Mouse (Mus musculus) lung, embryonic 14.5 days (tissue): Measurements from ENCODE around the gene Zic1. TPM values are rescaled to one million over a fixed set of nuclear protein-coding genes. Genes with fewer than 3 reads are reported as not detected.

ENCODE experiments used
- ATAC-seq: fragments of 200-750 bp; cut with Nextera tagmentation; 2 replicates; pipeline ENCODE4 v1.8.0; 2017; ENCODE audit warnings: mild to moderate bottlenecking, moderate TSS enrichment, moderate library complexity; ENCODE audit not compliant: insufficient read depth
- DNase-seq: peaks from one replicate; pipeline ENCODE4 v3.0.0-alpha.2; 2015
- H3K27ac ChIP-seq: fragments of 300-500 bp; sonication (generic); 2 replicates; pipeline ENCODE4 v1.5.1; 2014; ENCODE audit warnings: low read depth, mild to moderate bottlenecking, moderate library complexity
- H3K27me3 ChIP-seq: fragments of 300-500 bp; sonication (generic); 2 replicates; pipeline ENCODE4 v1.6.1; 2014; ENCODE audit warnings: low read length, control low read depth; ENCODE audit not compliant: insufficient read depth
- H3K36me3 ChIP-seq: fragments of 300-500 bp; sonication (generic); 2 replicates; pipeline ENCODE4 v1.6.1; 2014; ENCODE audit warnings: control low read depth; ENCODE audit not compliant: insufficient read depth
- H3K4me1 ChIP-seq: fragments of 300-500 bp; sonication (generic); 2 replicates; pipeline ENCODE4 v1.6.1; 2014; ENCODE audit warnings: antibody characterized with exemption, control low read depth; ENCODE audit not compliant: insufficient read depth
- H3K4me2 ChIP-seq: fragments of 300-500 bp; sonication (generic); 2 replicates; pipeline ENCODE4 v1.6.1; 2014; ENCODE audit warnings: mild to moderate bottlenecking
- H3K4me3 ChIP-seq: fragments of 300-500 bp; sonication (generic); 2 replicates; pipeline ENCODE4 v1.5.1; 2014; ENCODE audit warnings: low read depth, low read length
- H3K9ac ChIP-seq: fragments of 300-500 bp; sonication (generic); 2 replicates; pipeline ENCODE4 v1.6.1; 2014
- H3K9me3 ChIP-seq: fragments of 300-500 bp; sonication (generic); 2 replicates; pipeline ENCODE4 v1.6.1; 2016; ENCODE audit warnings: low read depth, low read length, control low read depth
- CTCF ChIP-seq: IDR thresholded peaks from 2 replicates; pipeline ENCODE4 v1.5.1; 2016; ENCODE audit warnings: antibody characterized with exemption, low read depth
- WGBS: fragments of 180-500 bp; shearing (Covaris S2); extraction: QIAGEN DNeasy Blood & Tissue Kit; methylation state at CpG from one replicate; pipeline ENCODE4 v1.1.7; 2014; 5-methylcytosine and 5-hydroxymethylcytosine counted together
- polyA plus RNA-seq: library from polyadenylated mRNA; unstranded; fragments of >200 nt; fragmentation: Nextera tagmentation; extraction: Ambion mirVana; gene quantifications from 2 replicates; pipeline ENCODE4 v1.2.1, GENCODE M21; 2014

Zic1 gene
- not detected in 2 replicates for polyA plus RNA-seq

DNA sequence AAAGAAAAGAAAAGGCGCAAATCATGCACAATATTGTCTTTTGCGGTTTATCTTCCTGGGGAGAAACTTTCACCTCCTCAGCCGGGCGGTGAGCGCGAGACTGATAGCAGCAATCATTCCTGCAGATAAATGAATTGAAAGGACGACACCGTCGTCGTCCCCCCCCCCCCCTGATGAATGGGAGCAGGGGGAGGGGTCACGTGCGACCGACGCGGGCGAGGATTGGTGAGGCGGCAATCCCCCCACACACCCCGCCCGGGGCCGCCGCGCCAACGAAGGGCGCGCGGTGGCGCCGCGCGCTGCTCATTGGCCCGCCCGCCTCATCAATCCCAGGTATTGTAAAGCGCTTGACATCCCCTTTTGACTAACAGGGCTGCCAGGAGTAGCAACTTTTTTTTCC lies at the start of gene Zic1:
Zic1 (minus strand) TSS at position 147 of the 400 bp plus-strand sequence.
- peak within 1 kb of the TSS; percentile 20 for H3K4me3 ChIP-seq
- WGBS, result 0% methylated on average over 33 of the region's 33 CpGs
- DNase-seq (no peak), ATAC-seq (no peak)
- H3K9me3 ChIP-seq, result no peaks in the 10 kb centered on the region
- no peaks in the 10 kb centered on the region for H3K4me1 ChIP-seq
- no peak within 1 kb of the TSS; the same call in 1 of the 2 replicates for H3K9ac ChIP-seq
- no peaks in the 10 kb centered on the region for H3K36me3 ChIP-seq
- H3K27me3 ChIP-seq, result peaks cover 98% of the 10 kb centered on the region
- peak within 1 kb of the TSS; percentile 40 for H3K4me2 ChIP-seq
- no peak for TF ChIP-seq CTCF
- no peak within 1 kb of the TSS for H3K27ac ChIP-seq

DNA sequence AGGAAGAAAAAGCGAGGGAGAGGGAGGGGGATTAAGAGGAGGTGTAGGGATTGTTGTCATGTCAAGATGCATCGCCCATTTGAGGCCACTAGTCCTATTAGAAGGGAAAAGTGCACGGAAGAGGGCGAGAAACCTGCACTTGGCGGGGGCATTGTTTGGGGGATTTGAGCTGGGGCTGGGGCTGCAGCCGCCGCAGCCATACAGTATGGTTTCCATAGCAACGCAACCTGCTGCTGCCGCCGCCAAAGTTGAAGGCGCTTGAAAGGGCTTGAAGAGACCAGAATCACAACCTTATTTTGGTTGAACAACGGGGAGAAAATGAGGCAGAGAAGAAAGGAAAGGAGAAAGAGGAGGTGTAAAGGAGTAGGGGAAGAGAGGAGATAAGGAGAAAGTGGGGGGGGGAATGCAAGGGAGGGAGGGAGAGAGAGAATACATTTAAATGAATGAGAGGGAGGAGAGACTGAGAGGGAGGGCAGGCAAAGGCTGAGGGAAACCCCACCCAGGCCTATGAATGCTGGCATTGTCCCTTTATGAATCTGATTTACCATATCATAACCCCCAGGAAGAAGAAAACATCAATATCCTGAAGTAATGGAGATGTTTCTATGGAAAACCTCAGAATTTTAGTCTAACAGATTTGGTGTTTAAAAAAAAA lies 48.5 kb upstream of the Zic1 start:
- Histone ChIP-seq H3K27ac (no peak overlapping the region), H3K4me1 (no peaks in the 10 kb centered on the region), H3K9ac (no peak overlapping the region), H3K36me3 (no peaks in the 10 kb centered on the region), H3K9me3 (no peaks in the 10 kb centered on the region), H3K4me2 (no peak overlapping the region), H3K4me3 (no peak overlapping the region), H3K27me3 (peaks cover 66% of the 10 kb centered on the region)
- under 1% methylated on average over 12 of the region's 12 CpGs for WGBS
- DNase-seq, result no peak
- TF ChIP-seq CTCF, result no peak
- no peak for ATAC-seq

GRCm38 (mm10) chr9:91409771-91410170 lies 44.2 kb upstream of the Zic1 start:
- Histone ChIP-seq H3K36me3 (no peaks in the 10 kb centered on the region), H3K4me2 (no peak overlapping the region), H3K9ac (no peak overlapping the region), H3K9me3 (no peaks in the 10 kb centered on the region), H3K27me3 (peaks cover 80% of the 10 kb centered on the region), H3K4me3 (no peak overlapping the region), H3K27ac (no peak overlapping the region), H3K4me1 (no peaks in the 10 kb centered on the region)
- TF ChIP-seq CTCF, result no peak
- no peak for ATAC-seq
- WGBS, result 2% methylated on average over 3 of the region's 3 CpGs
- no peak for DNase-seq

GRCm38 (mm10) chr9:91406258-91406763 lies 40.7 kb upstream of the Zic1 start:
- no peak overlapping the region for H3K9ac ChIP-seq
- ATAC-seq (no peak), DNase-seq (no peak)
- WGBS, result 2% methylated on average over 6 of the region's 6 CpGs
- H3K9me3 ChIP-seq, result no peaks in the 10 kb centered on the region
- no peaks in the 10 kb centered on the region for H3K36me3 ChIP-seq
- H3K4me2 ChIP-seq, result no peak overlapping the region
- peaks cover 92% of the 10 kb centered on the region for H3K27me3 ChIP-seq
- no peaks in the 10 kb centered on the region for H3K4me1 ChIP-seq
- H3K27ac ChIP-seq, result no peak overlapping the region
- TF ChIP-seq CTCF, result no peak
- H3K4me3 ChIP-seq, result no peak overlapping the region

DNA sequence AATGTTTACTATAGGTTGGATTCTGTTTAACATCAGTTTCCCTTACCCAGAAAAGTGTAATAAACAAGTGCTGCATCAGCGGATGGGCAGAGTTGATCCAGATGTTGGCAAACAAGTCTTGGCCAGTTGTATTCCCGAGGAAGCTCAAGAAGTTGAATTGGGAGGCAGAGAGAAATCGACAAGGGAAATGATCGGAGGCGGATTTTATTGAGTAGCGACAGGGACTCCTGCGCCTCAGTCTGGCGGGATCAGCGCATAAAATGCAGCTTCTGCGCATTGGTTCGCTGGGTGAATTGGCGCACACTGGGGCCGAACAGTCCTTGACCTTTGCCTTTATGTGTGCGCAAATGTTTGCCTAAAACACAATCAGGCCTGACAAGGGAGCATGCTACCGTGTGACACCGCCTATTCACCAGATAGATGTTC lies 40.2 kb upstream of the Zic1 start:
- Histone ChIP-seq H3K36me3 (no peaks in the 10 kb centered on the region), H3K27ac (no peak overlapping the region)
- DNase-seq, result no peak

GRCm38 (mm10) chr9:91404905-91405752 lies 39.5 kb upstream of the Zic1 start:
- no peak for TF ChIP-seq CTCF
- DNase-seq, result no peak
- Histone ChIP-seq H3K27ac (no peak overlapping the region), H3K36me3 (no peaks in the 10 kb centered on the region), H3K9ac (no peak overlapping the region), H3K27me3 (peaks cover 92% of the 10 kb centered on the region), H3K4me1 (no peaks in the 10 kb centered on the region), H3K9me3 (no peaks in the 10 kb centered on the region), H3K4me2 (no peak overlapping the region), H3K4me3 (no peak overlapping the region)
- no peak for ATAC-seq
- WGBS, result under 1% methylated on average over 27 of the region's 27 CpGs

More for the DNA sequence above, 40.2 kb upstream of the Zic1 start:
- no peak for TF ChIP-seq CTCF
- Histone ChIP-seq H3K4me2 (no peak overlapping the region), H3K4me3 (no peak overlapping the region), H3K27me3 (peaks cover 92% of the 10 kb centered on the region), H3K4me1 (no peaks in the 10 kb centered on the region), H3K9me3 (no peaks in the 10 kb centered on the region), H3K9ac (no peak overlapping the region)
- WGBS, result under 1% methylated on average over 16 of the region's 16 CpGs
- no peak for ATAC-seq

DNA sequence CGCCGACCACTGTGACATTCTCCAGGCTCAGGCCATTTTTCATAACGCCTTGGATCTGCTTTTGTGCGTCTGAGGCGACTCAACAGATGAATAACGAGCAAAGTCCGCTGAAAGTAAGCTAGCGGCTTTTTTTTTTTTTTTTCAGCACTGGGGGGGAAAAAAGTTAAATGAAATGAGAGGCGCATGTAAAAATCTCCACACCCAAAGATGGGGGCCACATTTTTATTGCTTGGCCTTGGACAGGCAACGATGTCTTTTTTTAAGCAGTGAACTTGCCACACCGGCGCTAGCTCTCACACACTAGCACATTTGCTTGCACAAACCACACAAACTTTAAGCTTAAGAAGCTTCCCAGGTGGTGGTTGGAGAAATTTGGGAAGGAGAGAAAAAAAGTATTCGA lies 38.6 kb upstream of the Zic1 start:
- Histone ChIP-seq H3K4me2 (no peak overlapping the region), H3K27me3 (peaks cover 92% of the 10 kb centered on the region), H3K9ac (no peak overlapping the region), H3K36me3 (no peaks in the 10 kb centered on the region), H3K4me1 (no peaks in the 10 kb centered on the region), H3K27ac (no peak overlapping the region), H3K9me3 (no peaks in the 10 kb centered on the region), H3K4me3 (no peak overlapping the region)
- DNase-seq (no peak), ATAC-seq (no peak)
- WGBS, result 2% methylated on average over 13 of the region's 13 CpGs
- TF ChIP-seq CTCF, result no peak
